Mouse (Mus musculus): ENCODE results near the gene Pdss2.

Gene Pdss2

GRCm38 (mm10) chr10:43439492-43439941 lies 218.2 kb downstream of the Pdss2 start:
- in situ Hi-C loops (cut with MseI, MboI): no loop called here

DNA sequence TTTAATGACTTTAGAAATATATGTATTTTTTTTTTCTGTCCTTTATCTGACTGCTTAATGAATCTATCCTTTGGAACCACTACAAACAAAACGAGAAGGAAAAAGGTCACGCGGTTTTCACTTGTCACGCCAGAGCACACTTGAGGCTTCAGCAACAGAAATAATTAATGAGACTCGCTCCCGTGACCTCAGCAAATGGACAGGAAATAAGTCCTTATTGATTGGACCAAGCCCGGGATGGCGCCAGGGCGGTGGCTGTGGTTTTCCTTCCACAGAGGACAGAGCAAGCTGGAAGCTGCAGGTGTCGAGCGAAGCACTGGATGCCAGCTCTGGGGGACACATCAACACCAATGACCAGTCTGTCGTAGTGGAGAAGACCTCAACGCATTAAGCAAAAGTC lies 218.8 kb downstream of the Pdss2 start:
- in situ Hi-C loops (cut with MseI, MboI): no loop called here

DNA sequence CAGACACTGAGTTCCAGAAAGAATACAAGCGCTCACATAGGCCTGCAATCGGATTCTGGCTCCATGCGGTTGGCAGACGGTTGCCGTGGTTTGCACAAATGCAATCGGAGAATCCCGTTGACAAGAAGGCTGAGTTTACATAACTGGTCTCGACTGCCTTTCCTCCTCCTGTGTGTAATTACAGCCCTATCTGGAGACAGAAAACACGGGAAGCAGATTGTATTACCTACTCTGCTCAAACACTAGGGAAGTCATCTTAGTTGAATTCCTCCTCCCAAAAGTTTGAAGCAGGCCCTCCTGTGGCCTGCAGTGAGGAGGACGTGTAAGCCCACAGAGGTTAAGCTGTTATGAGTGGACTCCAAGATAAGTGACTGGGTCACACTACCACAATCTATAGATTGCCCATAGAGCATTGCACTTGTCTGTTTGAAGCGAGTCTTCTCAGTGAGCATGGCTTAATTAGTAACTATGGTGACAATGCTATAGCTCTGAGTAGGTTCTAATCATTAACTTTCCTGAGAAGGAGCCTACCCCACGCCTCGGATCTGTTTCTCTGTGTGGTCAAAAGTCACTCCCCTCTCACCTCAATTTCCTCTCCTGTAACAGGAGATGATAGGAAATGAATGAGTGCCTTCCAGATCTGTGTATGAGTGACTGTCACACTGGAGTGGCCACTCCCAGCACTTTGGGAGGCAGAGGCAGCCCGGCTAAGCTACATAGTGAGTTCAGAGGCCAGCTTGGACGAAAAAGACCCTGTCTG lies 219.9 kb downstream of the Pdss2 start:
- in situ Hi-C loops (cut with MseI, MboI): no loop called here

- in situ Hi-C loops (cut with MseI, MboI): no loop called here
Measured at GRCm38 (mm10) chr10:43448656-43449055, 227.4 kb downstream of the Pdss2 start.

DNA sequence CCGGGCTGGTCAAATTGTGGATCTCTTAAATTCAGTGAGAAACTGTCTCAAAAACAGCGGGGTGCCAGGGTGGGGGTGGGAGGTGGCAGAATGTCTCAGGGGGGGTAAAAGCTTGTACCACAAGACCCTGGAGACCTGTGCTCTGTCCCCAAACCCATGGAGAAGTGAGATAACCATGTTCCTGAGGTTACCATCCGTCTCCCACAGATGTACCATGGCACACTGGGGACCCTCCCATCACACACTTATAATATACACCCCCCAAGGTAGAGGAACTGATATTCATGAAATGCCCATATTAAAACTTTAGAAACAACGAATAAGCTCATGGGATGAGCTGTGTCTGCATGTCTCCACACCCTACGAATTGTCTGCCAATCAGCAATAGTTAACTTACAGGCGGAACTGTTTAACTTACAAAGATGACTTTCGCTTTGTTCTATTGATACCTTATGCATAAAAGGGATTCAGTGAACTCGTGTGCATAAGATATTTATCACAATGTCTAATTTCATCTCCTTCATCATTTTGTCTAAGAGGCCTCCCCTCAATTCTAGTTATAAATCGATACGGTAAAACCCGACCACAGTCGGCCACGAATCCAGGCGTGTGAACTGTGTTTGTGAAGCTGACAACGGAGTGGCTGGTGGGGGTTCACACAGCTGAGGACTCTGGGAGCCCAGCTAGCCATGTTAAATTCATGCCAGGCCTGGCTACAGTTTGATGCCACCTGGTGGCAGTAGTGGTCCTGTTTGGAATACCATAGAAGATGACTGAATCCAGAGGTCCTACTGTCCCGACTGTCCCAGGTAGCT lies 230.8 kb downstream of the Pdss2 start:
- in situ Hi-C loops (cut with MseI, MboI): no loop called here

DNA sequence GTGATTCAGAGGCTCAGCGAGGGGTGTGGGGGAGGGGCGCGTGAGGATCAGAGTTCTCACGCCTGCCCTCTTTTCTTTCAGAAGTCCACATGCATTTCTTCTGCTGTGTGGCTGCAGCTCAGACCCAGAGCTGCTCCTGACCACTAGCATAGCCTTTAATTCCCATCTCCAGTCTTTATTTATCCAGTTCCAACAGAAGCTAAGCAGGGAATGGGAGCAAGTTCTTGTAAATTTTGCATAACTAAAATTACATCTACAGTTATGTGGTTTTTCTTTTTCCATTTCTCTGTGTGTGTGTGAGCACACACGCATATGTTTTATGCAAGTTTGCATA lies 231.3 kb downstream of the Pdss2 start:
- in situ Hi-C loops (cut with MseI, MboI): no loop called here

DNA sequence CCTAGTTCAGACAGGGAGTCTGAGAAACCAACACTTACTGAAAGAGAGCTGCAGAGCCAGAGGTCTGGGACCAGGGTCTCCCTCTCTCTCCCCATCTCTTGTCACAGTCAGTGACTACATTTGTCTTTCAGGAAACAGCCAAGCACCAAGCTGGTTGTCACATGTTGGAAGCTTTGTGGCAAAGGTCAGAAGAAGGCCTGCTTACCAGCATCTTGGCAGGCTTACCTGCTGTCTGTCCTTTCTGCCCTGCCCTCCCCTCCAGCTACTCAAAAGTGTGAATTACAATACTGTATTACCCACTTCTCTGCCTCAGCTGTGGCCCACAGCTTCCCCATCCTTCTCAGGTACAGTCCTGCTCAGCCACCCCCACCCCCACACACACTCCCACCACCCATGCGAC lies 232.9 kb downstream of the Pdss2 start:
- in situ Hi-C loops (cut with MseI, MboI): no loop called here

DNA sequence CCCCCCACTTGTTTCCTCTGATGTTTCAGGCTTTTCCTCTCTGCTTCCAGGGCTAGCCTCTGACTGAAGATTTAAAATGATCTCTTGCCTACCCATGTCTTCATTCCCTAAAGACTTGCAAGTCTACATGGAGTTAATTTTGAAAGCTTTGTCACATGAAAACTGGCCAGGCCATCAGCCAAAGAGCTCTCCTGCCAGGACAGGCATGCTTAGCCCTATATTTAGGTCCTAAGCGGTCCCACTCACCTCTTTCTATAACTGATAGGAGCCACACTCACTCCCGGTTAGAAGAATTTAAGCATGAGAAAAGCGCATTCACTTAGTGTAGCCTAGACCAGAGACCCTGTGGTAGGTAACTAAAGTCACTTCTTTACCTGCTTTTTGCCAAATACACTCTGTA lies 233.4 kb downstream of the Pdss2 start:
- in situ Hi-C loops (cut with MseI, MboI): no loop called here

DNA sequence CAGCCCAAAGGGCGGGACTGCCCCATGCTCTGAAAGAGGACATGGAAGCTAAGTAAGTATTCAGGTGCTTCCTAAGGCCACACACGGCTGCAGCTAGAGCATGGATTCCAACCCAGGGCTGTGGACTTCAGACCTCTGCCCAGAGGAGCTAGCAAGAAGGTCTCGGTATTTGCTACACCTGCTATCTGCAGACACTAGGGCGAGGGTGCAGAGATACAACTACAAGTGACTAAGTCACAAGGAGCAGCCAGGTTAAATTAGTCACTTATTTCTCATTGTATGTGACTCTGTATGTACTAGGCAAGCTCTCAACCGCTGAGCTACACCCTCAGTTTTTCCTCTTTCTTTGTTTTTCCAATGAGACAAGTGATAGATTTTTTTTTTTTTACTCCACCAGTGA lies 241.5 kb downstream of the Pdss2 start:
- in situ Hi-C loops (cut with MseI, MboI): no loop called here

- in situ Hi-C loops (cut with MseI, MboI): no loop called here
Measured at GRCm38 (mm10) chr10:43463227-43463626, 241.9 kb downstream of the Pdss2 start.

GRCm38 (mm10) chr10:43466223-43466622 lies 244.9 kb downstream of the Pdss2 start:
- in situ Hi-C loops (cut with MseI, MboI): no loop called here

DNA sequence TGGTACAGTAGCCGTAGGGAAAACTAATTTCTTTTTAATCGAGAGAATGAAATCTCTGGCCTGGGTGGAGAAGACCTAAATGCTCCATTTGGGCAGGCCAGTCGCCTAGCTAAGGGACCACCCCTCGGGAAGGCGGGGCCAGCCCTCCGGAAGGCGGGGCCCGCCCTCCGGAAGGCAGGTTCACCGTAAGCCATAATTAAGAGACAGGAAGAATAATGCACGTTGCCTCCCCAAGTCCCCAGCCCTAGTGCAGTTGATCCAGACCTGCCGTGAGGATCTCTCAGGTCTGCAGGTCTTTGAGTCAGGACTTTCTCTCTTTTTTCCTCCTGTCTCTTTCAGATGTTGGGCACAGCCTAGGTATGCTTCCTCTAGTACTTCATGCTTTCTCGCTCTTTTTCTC lies 246.4 kb downstream of the Pdss2 start:
- in situ Hi-C loops (cut with MseI, MboI): no loop called here

DNA sequence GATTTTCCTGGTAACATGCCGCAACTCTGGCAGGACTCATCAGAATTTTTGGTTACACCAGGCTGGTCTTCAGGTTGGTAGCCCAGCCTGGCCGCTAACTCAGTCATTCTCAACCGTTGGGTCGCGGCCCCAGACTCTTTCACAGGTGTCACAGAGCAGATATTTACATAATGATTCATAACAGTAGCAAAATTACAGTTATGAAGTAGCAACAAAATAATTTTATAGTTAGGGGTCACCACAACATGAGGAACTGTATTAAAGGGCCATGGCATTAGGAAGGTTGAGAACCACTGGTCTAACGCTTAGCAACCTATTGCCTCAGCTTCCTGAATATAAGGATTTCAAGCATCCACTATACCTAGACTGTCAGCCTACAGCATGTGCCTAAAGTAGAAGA lies 247.0 kb downstream of the Pdss2 start:
- in situ Hi-C loops (cut with MseI, MboI): no loop called here

DNA sequence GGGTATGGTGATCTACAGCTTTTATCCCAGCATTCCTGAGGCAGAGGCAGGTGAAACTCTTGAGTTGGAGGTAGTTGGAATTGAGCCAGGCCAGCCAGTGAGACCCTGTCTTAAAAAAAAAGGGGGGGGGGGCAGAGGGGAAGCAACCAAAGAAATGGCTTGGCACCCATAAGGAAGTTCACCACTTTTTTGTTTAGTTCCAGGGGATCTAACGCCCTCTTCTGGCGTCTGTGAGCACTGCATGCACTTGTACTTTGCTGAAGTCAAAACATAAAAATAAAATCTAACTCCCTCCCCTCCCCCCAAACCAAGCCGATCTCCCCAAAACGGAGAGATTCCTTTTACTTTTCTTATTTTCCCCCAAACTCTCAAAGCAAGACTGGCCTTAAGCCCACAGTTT lies 254.1 kb downstream of the Pdss2 start:
- in situ Hi-C loops (cut with MseI, MboI): no loop called here

- in situ Hi-C loops (cut with MseI, MboI): no loop called here
Measured at GRCm38 (mm10) chr10:43477459-43477858, 256.2 kb downstream of the Pdss2 start.

DNA sequence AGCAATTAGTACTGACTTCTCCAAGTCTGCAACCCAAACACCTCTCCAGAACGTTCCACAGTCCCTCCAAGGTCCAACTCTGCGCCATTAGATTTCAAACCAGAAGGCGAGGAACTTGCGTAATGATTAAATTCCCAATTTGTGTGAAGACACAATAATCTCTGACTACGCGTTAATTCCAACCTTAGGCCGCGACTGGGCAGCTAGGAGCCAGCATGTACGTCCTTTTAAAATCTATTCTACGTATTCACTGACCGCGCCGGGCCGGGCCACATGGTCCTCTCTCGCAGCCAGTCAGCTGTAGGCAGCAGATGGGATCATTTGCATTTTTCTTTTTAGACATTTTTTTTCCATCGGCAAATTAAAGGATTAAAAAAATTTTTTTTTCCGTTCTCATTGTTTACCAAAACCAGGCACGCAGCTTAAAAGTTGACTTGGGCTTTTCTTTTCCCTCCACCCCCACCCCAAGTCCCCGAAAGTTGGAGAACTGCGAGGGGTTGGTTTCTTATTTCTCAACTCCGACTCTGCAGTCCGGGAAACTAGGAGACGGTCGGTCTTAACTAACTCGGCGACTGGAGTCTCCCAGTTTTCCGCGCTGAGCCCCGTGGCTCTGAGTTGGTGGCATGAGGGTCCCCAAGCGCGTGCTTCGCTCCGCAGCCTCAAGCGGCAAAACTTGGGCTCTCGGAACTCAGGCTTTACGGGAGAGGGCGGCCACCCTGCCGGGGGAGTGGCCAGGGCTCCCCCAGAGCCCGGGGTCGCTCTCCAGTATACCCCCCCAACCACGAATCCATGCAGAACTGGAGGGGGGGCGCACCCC lies 256.8 kb downstream of the Pdss2 start:
- in situ Hi-C loops (cut with MseI, MboI): no loop called here

DNA sequence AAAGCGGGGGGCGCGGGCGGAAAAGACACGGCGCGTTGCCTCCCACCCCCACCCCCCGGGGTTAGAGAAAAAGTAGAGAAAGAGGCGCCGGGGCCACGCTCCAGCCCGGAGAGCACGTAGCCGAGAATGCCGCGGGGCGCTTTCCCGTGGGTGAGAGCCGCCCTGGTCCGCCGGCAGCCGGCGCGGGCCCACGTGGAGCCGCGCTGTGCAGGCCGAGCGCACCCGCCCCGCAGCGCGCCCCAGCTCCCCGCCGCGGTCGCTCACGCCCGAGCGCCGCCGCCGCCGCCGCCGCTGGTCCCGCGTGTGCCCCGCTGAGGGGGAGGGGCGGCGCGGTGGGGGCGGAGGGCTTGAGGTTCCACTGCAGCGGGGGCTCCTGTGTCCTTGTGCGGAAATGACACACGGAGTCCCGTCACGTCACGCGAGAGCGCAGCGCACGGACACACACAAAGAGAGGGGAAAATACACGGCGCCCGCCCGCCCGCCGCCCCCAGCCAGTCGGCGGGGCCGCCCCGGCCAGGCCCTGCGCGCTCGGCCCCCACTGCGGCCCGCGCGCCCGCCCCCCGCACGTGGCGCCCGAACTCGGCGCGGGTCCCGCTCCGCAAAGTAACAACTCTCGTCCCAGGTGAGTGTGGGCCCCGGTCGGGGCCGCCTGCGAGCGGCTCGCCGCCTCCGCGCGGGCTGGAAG lies 257.6 kb downstream of the Pdss2 start, which contains the start of gene Bend3:
Bend3 (plus strand) TSS at position 81 of the 685 bp plus-strand sequence.
- in situ Hi-C loops (cut with MseI, MboI): no loop called here

DNA sequence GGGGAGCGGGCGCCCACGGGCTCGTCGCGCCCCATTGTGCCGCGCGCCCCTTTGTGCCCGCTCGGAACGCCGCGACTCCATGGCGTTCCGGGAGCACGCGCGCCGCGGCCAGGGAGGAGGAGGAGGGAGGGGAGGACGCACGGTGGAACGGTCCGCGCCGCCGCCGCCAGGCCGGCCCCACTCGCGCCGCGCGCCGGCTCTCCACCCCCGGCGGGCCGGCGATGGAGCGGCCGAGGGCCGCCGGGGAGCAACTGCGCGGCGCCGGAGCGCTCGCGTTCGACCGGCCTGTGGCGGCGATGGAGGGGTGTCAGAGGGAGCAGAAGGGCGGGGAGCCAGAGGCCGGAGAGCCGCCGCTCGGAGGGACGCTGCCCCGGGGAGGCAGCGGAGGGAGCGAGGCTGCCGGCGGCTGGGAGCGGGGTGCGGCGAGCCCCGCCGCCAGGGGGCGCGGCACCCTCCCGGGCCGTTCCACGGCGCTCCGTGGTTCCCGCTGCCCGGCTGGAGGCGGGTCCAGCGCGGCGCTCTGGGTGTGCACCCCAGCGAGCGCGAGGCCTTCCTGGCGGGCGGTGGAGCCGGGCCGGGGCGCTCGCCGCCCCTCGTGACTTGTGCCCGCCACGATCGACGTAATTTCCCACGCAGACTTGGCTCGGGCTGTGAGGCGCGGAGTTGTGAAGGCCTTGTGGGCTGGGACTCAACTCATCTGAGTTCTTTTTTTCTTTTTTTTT lies 258.3 kb downstream of the Pdss2 start:
- in situ Hi-C loops (cut with MseI, MboI): no loop called here

GRCm38 (mm10) chr10:43480227-43480849 lies 259.1 kb downstream of the Pdss2 start:
- in situ Hi-C loops (cut with MseI, MboI): no loop called here

DNA sequence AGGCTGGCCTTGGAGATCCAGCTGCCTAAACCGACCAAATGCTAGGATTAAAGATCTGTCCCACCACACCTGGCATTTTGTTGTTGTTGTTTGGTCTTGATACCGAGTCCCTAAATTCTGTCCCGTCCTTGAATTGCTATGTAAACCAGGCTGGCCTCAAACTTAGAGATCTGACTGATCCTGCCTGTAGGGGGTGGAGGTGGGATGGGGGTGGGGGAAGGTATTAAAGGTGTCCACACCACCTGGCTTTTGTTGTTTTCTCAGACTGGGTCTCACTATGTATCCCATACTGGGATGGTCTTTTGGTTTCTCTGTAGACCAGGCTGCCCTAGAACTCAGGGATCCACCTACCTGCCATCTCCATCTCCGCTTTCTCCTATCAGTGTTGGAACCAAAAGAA lies 259.9 kb downstream of the Pdss2 start:
- in situ Hi-C loops (cut with MseI, MboI): no loop called here

- in situ Hi-C loops (cut with MseI, MboI): no loop called here
Measured at GRCm38 (mm10) chr10:43482021-43482420, 260.7 kb downstream of the Pdss2 start.
